Comparison of ENCODE assay signal across 20 mouse cellular contexts in genomic region chr6:53938942-53939341, GRCm38 (mm10). TPM values are rescaled to one million over a fixed set of nuclear protein-coding genes. Genes with fewer than 3 reads are reported as not detected.
DNase-seq lines count a peak whose midpoint lies in the region; ATAC-seq and TF ChIP-seq lines count a peak whose summit lies in the region.
"Had no signal": no experiment of that assay in that cellular context is flagged by ENCODE, and none has a peak within 500 bp of the region (broad histone marks: within the 10 kb centered on the region; RNA-seq: fewer than 3 reads in every experiment).

No protein-coding gene starts in this region.

- no peaks in the 10 kb centered on the region for H3K27me3 ChIP-seq in hindbrain, embryonic 12.5 days
- H3K27me3 ChIP-seq in midbrain, embryonic 12.5 days, result peaks cover 21% of the 10 kb centered on the region

- WGBS in hindbrain, embryonic 12.5 days, result 19% methylated on average over 3 of the region's 3 CpGs
- 19% methylated on average over 3 of the region's 3 CpGs for WGBS in midbrain, embryonic 12.5 days

- no peak overlapping the region for H3K4me3 ChIP-seq in left cerebral cortex, adult 2 months
- no peak overlapping the region for H3K4me3 ChIP-seq in hindbrain, embryonic 12.5 days
- no peak overlapping the region for H3K4me3 ChIP-seq in midbrain, embryonic 12.5 days
- H3K4me3 ChIP-seq: embryonic facial prominence, embryonic 10.5 days; heart, adult 2 months; myocyte had no signal

- H3K4me1 ChIP-seq in hindbrain, embryonic 12.5 days, result peaks cover 20% of the 10 kb centered on the region
- peaks cover 11% of the 10 kb centered on the region; the same call in 1 of the 2 replicates for H3K4me1 ChIP-seq in midbrain, embryonic 12.5 days

- peak; percentile 87 for ATAC-seq in hindbrain, embryonic 12.5 days (ENCODE audit: low FRiP score)
- 0 out of 2 replicates have a peak, but pooled peaks have one; percentile 23 for ATAC-seq in midbrain, embryonic 12.5 days (ENCODE audit: low FRiP score, low read depth)
- ATAC-seq: inflammation-experienced regulatory T-cells, adult 6 months had no signal

- H3K36me3 ChIP-seq in hindbrain, embryonic 12.5 days, result no peaks in the 10 kb centered on the region
- H3K36me3 ChIP-seq in midbrain, embryonic 12.5 days, result no peaks in the 10 kb centered on the region
- H3K36me3 ChIP-seq: embryonic facial prominence, embryonic 10.5 days; G1E had no signal

- intact Hi-C loops in left cerebral cortex, adult 2 months (cut with DNase I), result no loop called here
- intact Hi-C loops in left cerebral cortex, postnatal 25 days (cut with DNase I), result no loop called here

- H3K9ac ChIP-seq in hindbrain, embryonic 12.5 days, result no peak overlapping the region
- H3K9ac ChIP-seq in midbrain, embryonic 12.5 days (replicated peaks), result no peak overlapping the region
- H3K9ac ChIP-seq: lung, embryonic 14.5 days had no signal

- H3K27ac ChIP-seq in left cerebral cortex, adult 2 months, result peak overlapping the region; percentile 24; the same call in 1 of the 2 replicates
- peak overlapping the region; percentile 5; the same call in 1 of the 2 replicates for H3K27ac ChIP-seq in hindbrain, embryonic 12.5 days
- H3K27ac ChIP-seq in midbrain, embryonic 12.5 days (replicated peaks), result no peak overlapping the region
- H3K27ac ChIP-seq: heart, adult 2 months had no signal

- no peak for TF ChIP-seq CTCF in left cerebral cortex, adult 2 months (IDR thresholded peaks at IDR 0.05)

- H3K9me3 ChIP-seq in hindbrain, embryonic 12.5 days (replicated peaks), result no peaks in the 10 kb centered on the region
- no peaks in the 10 kb centered on the region for H3K9me3 ChIP-seq in midbrain, embryonic 12.5 days
- H3K9me3 ChIP-seq: embryonic facial prominence, embryonic 10.5 days had no signal

- H3K4me2 ChIP-seq in hindbrain, embryonic 12.5 days (replicated peaks), result no peak overlapping the region
- no peak overlapping the region for H3K4me2 ChIP-seq in midbrain, embryonic 12.5 days (replicated peaks)
- H3K4me2 ChIP-seq: lung, embryonic 14.5 days had no signal

- no peak for DNase-seq in left cerebral cortex, adult 2 months (ENCODE audit: extremely low spot score in 1 of 2, low spot score in 2 of 2)
- no peak for DNase-seq in left cerebral cortex, postnatal 25 days (ENCODE audit: low spot score in 2 of 2)
- DNase-seq in spleen, postnatal 36 days (ENCODE audit: low spot score in 2 of 2), result no peak
- no peak for DNase-seq in frontal cortex, adult 2 months (ENCODE audit: extremely low spot score in 1 of 2, low spot score in 1 of 2)
- DNase-seq in thymus, adult 18-20 months, result no peak
- DNase-seq: adrenal gland, postnatal 10 days; cerebellum, adult 9-10 months; heart, adult 2 months; kidney, adult 9 months had no signal

RNA-seq across cellular contexts. Expression of gene Cpvl, which starts 39.5 kb away (rescaled TPM):
- total RNA-seq in left cerebral cortex, adult 2 months (2021), result not detected
- total RNA-seq in left cerebral cortex, postnatal 25 days (2021), result not detected
- polyA plus RNA-seq in hindbrain, embryonic 12.5 days (2016; fragmentation: Nextera tagmentation; extraction: Ambion mirVana), result not detected in 2 replicates
- 0.25 TPM in 1 of 2 replicates, not detected in the other for polyA plus RNA-seq in midbrain, embryonic 12.5 days (2016; fragmentation: Nextera tagmentation; extraction: Ambion mirVana)
- polyA plus RNA-seq in frontal cortex, adult 2 months (2012; rRNA removed), result not detected in 2 replicates
- total RNA-seq: adrenal gland, postnatal 10 days; G1E; gastrocnemius, adult 8-10 months; heart, adult 2 months; liver, adult 2 months; megakaryocyte progenitor cell, adult 5-6 weeks had no signal
- polyA plus RNA-seq: G1E; heart, adult 2 months; heart, embryonic 16.5 days; inflammation-experienced regulatory T-cells, adult 6 months; liver, adult 2 months; myocyte had no signal
